Mouse (Mus musculus) liver, adult 2 months (tissue): ENCODE measurements around the gene Ndufs3.

Experiments used
- CTCF ChIP-seq: fragments of 200-500 bp; IDR thresholded peaks from 2 replicates; pipeline ENCODE4 v1.5.1; 2011; ENCODE audit warnings: low read depth, low read length, control low read depth
- POLR2A ChIP-seq: fragments of 200-500 bp; IDR thresholded peaks from 2 replicates; pipeline ENCODE4 v1.6.1; 2011; ENCODE audit warnings: low read length, control low read depth; ENCODE audit not compliant: insufficient read depth; ENCODE audit errors: extremely low read depth

DNA sequence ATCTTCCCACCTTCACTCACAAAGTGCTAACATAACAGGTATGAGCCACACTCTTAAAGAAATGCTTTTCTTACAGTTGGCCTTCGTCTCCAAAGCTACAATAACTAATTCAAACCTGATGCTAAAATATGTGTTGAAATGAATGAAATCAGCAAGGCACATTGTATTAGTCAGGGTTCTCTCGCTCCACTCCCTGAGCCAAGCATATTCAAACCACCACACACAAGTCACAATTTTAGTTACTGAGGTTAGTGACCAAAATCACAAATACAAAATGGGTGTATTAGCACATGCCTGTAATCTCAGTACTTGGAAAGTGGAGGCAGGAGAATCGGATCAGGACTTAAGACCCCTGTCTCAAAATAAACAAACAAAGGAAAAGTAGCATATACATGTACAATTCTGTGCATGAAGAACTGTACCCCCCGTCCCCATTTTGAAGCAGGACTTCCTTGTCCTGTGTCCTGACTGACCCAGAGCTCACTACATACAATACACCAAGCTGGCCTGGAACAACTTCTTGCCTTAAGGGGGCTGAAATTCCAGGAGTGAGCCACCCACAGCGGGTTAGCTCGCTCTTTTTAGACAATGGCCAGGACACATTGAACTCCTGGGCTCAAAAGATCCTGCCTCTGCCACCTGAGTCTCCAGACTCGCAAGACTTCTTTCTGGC is 12.1 kb upstream of the Ndufs3 start:
- TF ChIP-seq CTCF, result no peak
- TF ChIP-seq POLR2A, result no peak
